Mouse (Mus musculus): Measurements from ENCODE around the gene Rbm46.

DNA sequence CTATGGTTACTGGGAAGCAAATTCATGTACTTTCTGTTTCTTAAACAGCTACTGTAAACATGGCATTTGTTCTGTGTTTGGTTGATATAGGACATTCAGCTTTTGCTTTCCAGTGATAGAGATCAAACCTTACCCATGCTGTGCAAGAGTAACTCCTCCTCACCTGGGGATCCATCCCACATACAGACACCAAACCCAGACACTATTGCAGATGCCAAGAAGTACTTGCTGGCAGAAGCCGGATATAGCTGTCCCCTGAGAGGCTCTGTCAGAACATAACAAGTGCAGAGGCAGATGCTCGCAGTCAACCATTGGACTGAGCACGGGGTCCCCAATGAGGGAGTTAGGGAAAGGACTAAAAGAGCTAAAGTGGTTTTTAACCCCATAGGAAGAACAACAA lies 84.6 kb downstream of the Rbm46 start:
- TF ChIP-seq CTCF (IDR thresholded peaks at IDR 0.05; ENCODE audit: low read depth, low read length) (no peak), POLR2A (IDR thresholded peaks at IDR 0.05; ENCODE audit: extremely low read depth, insufficient read depth, low read length) (no peak)
